Mouse (Mus musculus): ENCODE measurements around the gene Mcm9. TPM values are rescaled to one million over a fixed set of nuclear protein-coding genes. Genes with fewer than 3 reads are reported as not detected.
A peak's percentile ranks its signal among the peaks of the same experiment; 100 is the strongest.
"Not testable (repeated sequence)": the region's sequence is repeated elsewhere in the genome, so short reads cannot be mapped to it uniquely, and the experiment has no call there.

Gene Mcm9
- total RNA-seq, 2 experiments from 2014 or later: 15.4 to 17.7 TPM

DNA sequence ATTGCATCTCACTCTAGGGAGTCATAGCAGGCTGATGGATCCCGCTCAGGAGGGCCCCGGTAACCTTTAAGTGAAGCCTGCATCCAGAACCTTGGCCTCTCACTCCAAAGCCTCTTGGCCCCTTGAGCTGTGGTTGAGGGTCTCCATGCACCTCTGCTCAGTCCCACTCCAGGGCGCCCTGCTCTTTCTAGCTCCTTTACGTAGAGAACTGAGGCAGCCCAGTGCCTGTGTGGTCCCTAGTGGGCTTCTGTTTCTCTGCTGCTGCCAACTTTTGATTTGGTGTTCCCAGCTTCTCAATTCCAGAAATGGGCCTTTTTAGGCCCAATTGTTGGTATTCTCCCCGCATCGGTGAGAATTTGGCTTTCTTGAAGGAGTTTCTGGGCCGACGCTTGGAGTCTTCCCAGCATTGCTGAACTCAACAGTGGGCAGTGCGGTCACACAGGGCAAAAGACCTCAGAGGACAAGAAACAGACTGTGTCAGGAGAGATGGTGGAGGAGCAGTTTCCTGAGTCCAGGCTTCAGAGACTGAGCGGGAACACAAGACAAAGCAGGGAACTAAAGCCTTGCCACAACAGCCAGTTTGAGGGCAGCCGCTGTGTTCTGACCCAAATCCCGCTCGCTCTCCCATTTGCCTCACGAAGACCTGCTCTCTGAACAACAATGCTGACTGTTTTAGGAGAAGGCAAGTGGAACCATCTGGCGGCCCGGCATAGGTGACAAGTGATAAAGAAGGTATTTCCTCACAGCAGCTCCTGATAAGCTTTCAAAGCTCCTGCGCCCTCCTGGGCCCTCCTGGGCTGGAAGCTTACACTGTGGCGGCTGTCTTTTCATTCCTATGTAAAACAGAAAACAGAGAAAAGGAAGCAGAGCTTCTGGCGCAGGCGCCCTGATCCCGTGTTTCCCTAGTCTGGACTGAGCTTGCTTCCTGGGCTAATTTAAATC, 127.1 kb downstream of the Mcm9 start:
- ATAC-seq (ENCODE audit: poor library complexity, severe bottlenecking): no peak

DNA sequence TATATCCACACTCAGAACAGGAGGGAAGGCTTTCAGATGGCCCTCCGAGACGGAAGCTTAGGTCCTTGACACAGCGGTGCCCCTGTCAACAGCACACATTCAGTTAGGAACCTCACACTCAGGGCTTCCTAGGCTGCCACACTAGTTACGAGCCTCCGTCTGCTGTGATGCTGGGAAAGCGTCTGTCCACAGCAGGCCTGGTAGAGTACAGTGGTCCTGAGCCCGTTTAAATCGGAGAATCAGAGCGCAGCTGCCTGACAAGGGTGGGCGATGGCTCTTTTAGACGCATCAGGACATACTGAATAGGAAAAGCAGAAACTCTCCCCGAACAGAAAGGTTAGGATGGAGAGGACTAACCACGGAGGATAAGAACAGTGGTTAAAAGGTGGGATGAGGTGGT, 127.8 kb downstream of the Mcm9 start:
- no peak for ATAC-seq (ENCODE audit: poor library complexity, severe bottlenecking)

GRCm38 (mm10) chr10:53499518-53499917, 130.7 kb downstream of the Mcm9 start:
- peak; percentile 81 for ATAC-seq (ENCODE audit: poor library complexity, severe bottlenecking)

- not testable (repeated sequence) for ATAC-seq (ENCODE audit: poor library complexity, severe bottlenecking)
These were observed 134.9 kb downstream of the Mcm9 start for GRCm38 (mm10) chr10:53495349-53495748.

GRCm38 (mm10) chr10:53493954-53494353, 136.3 kb downstream of the Mcm9 start:
- no peak for ATAC-seq (ENCODE audit: poor library complexity, severe bottlenecking)

Other genes with a start within 250 kb of the Mcm9 start
- 50.3 and 58.2 TPM in 2 replicates for gene Asf1a, start 33.7 kb downstream of the Mcm9 start, total RNA-seq (2015)
- gene Asf1a, start 33.7 kb downstream of the Mcm9 start, total RNA-seq (2017): 25.2 and 35.4 TPM in 2 replicates
- gene Fam184a, start 120.7 kb upstream of the Mcm9 start, total RNA-seq (2015): 0.48 TPM in 1 of 2 replicates, not detected in the other
- gene Fam184a, start 120.7 kb upstream of the Mcm9 start, total RNA-seq (2017): 0.40 TPM in 1 of 2 replicates, not detected in the other

All from megakaryocyte, adult 5-6 weeks (primary cell).